Mouse (Mus musculus) small intestine, adult 2 months (tissue): ENCODE results near the gene Nudt8.
A peak's percentile ranks its signal among the peaks of the same experiment; 100 is the strongest.

Experiments used
- CTCF ChIP-seq: fragments of 200-500 bp; IDR thresholded peaks from 2 replicates; pipeline ENCODE4 v1.5.1; 2012; ENCODE audit warnings: low read depth, mild to moderate bottlenecking, control low read depth, inconsistent platforms, low read length, moderate library complexity, mixed read lengths; ENCODE audit not compliant: insufficient replicate concordance, insufficient read length; ENCODE audit errors: extremely low read depth
- POLR2A ChIP-seq: fragments of 200-500 bp; IDR thresholded peaks from 2 replicates; pipeline ENCODE4 v1.6.1; 2012; ENCODE audit warnings: low read depth, mild to moderate bottlenecking, control low read depth, inconsistent platforms, low read length, moderate library complexity

- peak; percentile 48; the same call in 1 of the 2 replicates for TF ChIP-seq CTCF
- TF ChIP-seq POLR2A = peak; percentile 93
Observed at GRCm38 (mm10) chr19:4037788-4038232, 37.4 kb downstream of the Nudt8 start, which contains the start of gene Gstp1.
